Mouse (Mus musculus) hindbrain, embryonic 11.5 days (tissue): ENCODE data around the gene Jtb. TPM values are rescaled to one million over a fixed set of nuclear protein-coding genes. Genes with fewer than 3 reads are reported as not detected.

ENCODE experiments used
- ATAC-seq: fragments of 200-750 bp; cut with Nextera tagmentation; 2 replicates; pipeline ENCODE4 v1.8.0; 2017; ENCODE audit warnings: mild to moderate bottlenecking, moderate TSS enrichment, moderate library complexity; ENCODE audit not compliant: low FRiP score
- DNase-seq: peaks from one replicate; pipeline ENCODE4 v3.0.0-alpha.2; 2015; ENCODE audit warnings: low spot score
- H3K27ac ChIP-seq: fragments of 300-500 bp; sonication (generic); 2 replicates; pipeline ENCODE4 v1.5.1; 2014; ENCODE audit warnings: mild to moderate bottlenecking, low read depth, low read length
- H3K27me3 ChIP-seq: fragments of 300-500 bp; sonication (generic); 2 replicates; pipeline ENCODE4 v1.6.1; 2014; ENCODE audit warnings: mild to moderate bottlenecking, low read length, moderate library complexity, mixed read lengths; ENCODE audit not compliant: control insufficient read depth, insufficient read depth
- H3K36me3 ChIP-seq: fragments of 300-500 bp; sonication (generic); 2 replicates; pipeline ENCODE4 v1.6.1; 2014; ENCODE audit warnings: mild to moderate bottlenecking, low read length, moderate library complexity, mixed read lengths; ENCODE audit not compliant: control insufficient read depth, insufficient read depth
- H3K4me1 ChIP-seq: fragments of 300-500 bp; sonication (generic); replicated peaks from 2 replicates; pipeline ENCODE4 v1.6.1; 2014; ENCODE audit warnings: low read length, mixed read lengths; ENCODE audit not compliant: control insufficient read depth, insufficient read depth
- H3K4me2 ChIP-seq: fragments of 300-500 bp; sonication (generic); replicated peaks from 2 replicates; pipeline ENCODE4 v1.6.1; 2014; ENCODE audit warnings: mild to moderate bottlenecking, low read depth, low read length
- H3K4me3 ChIP-seq: fragments of 300-500 bp; sonication (generic); 2 replicates; pipeline ENCODE4 v1.5.1; 2014; ENCODE audit warnings: low read depth, low read length
- H3K9ac ChIP-seq: fragments of 300-500 bp; sonication (generic); 2 replicates; pipeline ENCODE4 v1.6.1; 2014; ENCODE audit warnings: low read depth, low read length
- H3K9me3 ChIP-seq: fragments of 300-500 bp; sonication (generic); 2 replicates; pipeline ENCODE4 v1.6.1; 2016; ENCODE audit warnings: low read length; ENCODE audit not compliant: control insufficient read depth
- WGBS: fragments of 180-500 bp; shearing (Covaris S2); extraction: QIAGEN DNeasy Blood & Tissue Kit; methylation state at CpG from one replicate; pipeline ENCODE4 v1.1.7; 2014; 5-methylcytosine and 5-hydroxymethylcytosine counted together
- polyA plus RNA-seq: library from polyadenylated mRNA; unstranded; fragments of >200 nt; fragmentation: Nextera tagmentation; extraction: Ambion mirVana; gene quantifications from 2 replicates; pipeline ENCODE4 v1.2.1, GENCODE M21; 2014

Gene Jtb
- polyA plus RNA-seq, 1 experiment from 2014 or later: 104 TPM

DNA sequence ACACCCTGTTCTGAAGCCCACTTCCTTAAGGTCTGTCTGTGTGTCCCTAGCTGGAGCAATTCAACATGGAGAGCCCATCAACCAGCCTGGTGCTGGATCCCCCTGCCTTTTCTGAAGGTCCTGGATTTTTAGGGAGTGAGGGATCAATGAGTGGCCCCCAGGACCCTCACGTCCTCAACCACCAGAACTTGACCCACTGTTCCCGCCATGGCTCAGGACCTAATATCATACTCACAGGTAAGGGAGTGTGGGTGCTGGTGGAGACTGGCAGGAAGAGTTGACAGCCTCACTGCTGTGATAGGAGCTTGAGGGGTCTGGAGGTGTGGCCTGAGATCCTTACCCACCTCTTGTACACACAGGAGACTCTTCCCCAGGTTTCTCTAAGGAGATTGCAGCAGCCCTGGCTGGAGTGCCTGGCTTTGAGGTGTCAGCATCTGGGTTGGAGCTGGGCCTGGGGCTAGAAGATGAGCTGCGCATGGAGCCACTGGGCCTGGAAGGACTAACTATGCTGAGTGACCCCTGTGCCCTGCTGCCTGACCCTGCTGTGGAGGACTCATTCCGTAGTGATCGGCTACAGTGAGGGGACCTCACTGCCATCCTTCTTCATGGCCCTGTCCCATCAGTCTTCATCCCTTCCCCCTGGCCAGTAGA, 31.8 kb downstream of the Jtb start:
- no peak for DNase-seq
- no peak overlapping the region for H3K9ac ChIP-seq
- no peak overlapping the region for H3K4me3 ChIP-seq
- no peak overlapping the region for H3K4me2 ChIP-seq
- H3K4me1 ChIP-seq: 0 out of 2 replicates have a peak, but pooled peaks cover 3% of the 10 kb centered on the region
- peaks cover 10% of the 10 kb centered on the region; the same call in 1 of the 2 replicates for H3K36me3 ChIP-seq
- WGBS: 92% methylated on average over 5 of the region's 5 CpGs
- ATAC-seq: no peak
- no peaks in the 10 kb centered on the region for H3K27me3 ChIP-seq
- no peak overlapping the region for H3K27ac ChIP-seq
- no peaks in the 10 kb centered on the region for H3K9me3 ChIP-seq

DNA sequence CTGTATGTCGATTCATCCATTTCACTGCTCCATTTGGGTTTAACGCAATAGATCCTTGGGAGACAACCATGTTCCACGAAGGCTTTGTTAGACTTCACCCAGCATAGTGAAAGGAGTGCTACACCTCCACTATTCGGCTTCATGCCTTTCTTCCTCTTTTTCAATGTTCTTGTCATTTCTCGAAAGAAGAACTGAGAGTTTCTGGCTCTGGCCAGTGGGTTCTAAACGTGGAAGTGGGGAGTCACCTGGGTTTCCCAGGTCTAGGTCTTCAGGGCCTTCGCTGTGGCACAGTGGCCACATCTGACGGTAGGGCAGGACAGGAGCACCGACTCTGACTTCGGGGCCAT, 33.3 kb downstream of the Jtb start:
- DNase-seq: no peak
- Histone ChIP-seq H3K4me1 (0 out of 2 replicates have a peak, but pooled peaks cover 3% of the 10 kb centered on the region), H3K9me3 (no peaks in the 10 kb centered on the region), H3K36me3 (peaks cover 6% of the 10 kb centered on the region; the same call in 1 of the 2 replicates), H3K4me2 (peak overlapping the region; percentile 83), H3K4me3 (peak overlapping the region; percentile 91), H3K27ac (peak overlapping the region; percentile 93; the same call in 1 of the 2 replicates), H3K27me3 (no peaks in the 10 kb centered on the region), H3K9ac (no peak overlapping the region)
- ATAC-seq: no peak
- 36% methylated on average over 10 of the region's 10 CpGs for WGBS

DNA sequence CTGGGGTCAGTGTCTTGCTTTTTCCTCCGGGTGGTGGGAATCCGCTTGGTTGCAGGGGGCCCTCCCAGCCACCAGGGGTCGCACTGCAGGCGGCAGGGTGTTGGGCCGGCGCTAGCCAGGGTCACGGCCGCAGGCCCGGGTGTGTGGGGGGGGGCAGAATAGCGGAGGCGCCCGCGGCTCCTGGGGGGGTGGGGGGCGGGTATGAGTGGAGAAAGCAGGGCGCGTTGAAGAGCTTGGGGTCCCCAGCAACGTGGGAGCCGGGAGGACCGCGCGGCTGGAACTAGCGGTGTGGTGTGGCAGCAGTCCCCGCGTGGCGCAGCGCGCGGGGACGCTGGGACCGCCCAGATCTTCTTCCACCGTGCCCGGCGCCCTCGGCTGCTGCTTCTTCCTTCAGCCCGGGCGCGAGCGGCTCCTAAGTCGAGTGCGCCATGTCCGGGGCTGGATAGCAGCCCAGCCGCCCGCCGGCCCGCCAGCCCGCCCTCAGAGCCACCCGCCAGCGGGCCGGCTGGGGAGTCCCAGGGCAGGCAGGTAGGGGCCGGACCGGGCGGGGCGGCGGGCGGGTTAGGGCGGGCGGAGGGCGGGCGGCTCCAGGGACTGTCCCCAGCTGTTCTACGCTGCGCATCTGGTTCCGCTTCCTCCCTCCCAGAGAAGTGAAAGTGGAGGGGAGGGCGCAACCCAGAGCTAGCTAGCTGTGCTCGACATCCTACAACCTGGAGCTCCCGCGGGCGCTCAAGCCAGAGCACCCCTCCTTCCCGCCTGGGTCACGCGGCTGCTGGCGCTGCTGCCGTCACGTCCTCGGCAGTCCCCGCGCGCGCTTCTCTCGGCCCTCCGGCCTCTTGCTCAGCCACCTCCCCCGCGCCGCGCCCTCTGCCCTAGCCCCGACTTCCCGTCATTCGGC, 33.9 kb downstream of the Jtb start, which contains the start of gene Dennd4b:
Gene Dennd4b (plus strand): TSS at position 152 of the 898 bp plus-strand sequence.
- H3K27me3 ChIP-seq: no peaks in the 10 kb centered on the region
- H3K4me2 ChIP-seq: peak within 1 kb of the TSS; percentile 83
- H3K4me3 ChIP-seq: peak within 1 kb of the TSS; percentile 91
- 0 out of 2 replicates have a peak, but pooled peaks cover 3% of the 10 kb centered on the region for H3K4me1 ChIP-seq
- ATAC-seq (peak; percentile 89), DNase-seq (peak; percentile 92)
- under 1% methylated on average over 50 of the region's 87 CpGs for WGBS
- H3K9me3 ChIP-seq: no peaks in the 10 kb centered on the region
- H3K9ac ChIP-seq: peak within 1 kb of the TSS; percentile 94
- H3K36me3 ChIP-seq: 0 out of 2 replicates have a peak, but pooled peaks cover 2% of the 10 kb centered on the region
- H3K27ac ChIP-seq: peak within 1 kb of the TSS; percentile 93

DNA sequence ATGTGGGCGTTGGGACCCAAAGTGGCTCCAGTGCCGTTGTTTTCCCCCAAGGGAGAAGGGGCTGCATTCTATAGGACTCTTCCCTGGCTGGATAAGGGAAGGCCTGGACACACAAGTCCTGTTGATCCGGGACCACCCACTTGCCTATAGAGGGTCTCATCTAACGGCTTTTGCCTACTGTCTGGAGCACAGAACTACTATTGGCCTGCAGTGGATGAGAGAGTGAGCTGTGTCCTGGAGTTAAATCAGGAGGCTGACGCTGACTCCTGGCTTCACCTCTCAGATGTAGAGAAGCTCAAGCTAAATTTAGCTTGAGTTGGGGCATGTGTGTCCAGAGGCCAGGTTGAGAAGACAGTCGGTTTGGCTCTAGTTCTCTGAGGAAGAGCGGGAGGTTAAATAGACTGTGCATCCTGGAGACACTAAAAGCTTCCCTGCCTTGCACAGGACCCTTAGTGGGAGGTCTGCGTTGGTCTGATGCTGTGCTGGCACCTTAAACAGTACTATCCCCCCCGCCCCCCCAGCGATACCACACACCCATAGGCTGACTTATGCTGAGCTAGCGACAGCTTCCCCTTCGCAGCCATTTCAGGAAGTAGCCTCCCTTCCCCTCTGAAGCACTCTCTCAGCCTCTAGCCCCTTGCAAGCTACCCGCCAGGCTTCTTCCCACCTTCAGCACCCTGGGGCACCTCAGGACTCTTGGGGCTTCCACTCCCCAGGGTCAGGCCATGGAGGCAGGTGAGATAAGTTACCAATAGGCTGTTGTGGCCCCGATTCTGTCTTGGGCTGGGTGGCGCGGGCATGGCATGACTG, 34.7 kb downstream of the Jtb start:
- H3K9ac ChIP-seq: peak overlapping the region; percentile 94
- H3K4me1 ChIP-seq: 0 out of 2 replicates have a peak, but pooled peaks cover 3% of the 10 kb centered on the region
- ATAC-seq: peak; percentile 53; the same call in 1 of the 2 replicates
- DNase-seq: peak; percentile 4
- peak overlapping the region; percentile 83 for H3K4me2 ChIP-seq
- no peaks in the 10 kb centered on the region for H3K27me3 ChIP-seq
- no peaks in the 10 kb centered on the region for H3K9me3 ChIP-seq
- 23% methylated on average over 16 of the region's 16 CpGs for WGBS
- peak overlapping the region; percentile 93 for H3K27ac ChIP-seq
- H3K4me3 ChIP-seq: peak overlapping the region; percentile 91
- H3K36me3 ChIP-seq: no peaks in the 10 kb centered on the region

DNA sequence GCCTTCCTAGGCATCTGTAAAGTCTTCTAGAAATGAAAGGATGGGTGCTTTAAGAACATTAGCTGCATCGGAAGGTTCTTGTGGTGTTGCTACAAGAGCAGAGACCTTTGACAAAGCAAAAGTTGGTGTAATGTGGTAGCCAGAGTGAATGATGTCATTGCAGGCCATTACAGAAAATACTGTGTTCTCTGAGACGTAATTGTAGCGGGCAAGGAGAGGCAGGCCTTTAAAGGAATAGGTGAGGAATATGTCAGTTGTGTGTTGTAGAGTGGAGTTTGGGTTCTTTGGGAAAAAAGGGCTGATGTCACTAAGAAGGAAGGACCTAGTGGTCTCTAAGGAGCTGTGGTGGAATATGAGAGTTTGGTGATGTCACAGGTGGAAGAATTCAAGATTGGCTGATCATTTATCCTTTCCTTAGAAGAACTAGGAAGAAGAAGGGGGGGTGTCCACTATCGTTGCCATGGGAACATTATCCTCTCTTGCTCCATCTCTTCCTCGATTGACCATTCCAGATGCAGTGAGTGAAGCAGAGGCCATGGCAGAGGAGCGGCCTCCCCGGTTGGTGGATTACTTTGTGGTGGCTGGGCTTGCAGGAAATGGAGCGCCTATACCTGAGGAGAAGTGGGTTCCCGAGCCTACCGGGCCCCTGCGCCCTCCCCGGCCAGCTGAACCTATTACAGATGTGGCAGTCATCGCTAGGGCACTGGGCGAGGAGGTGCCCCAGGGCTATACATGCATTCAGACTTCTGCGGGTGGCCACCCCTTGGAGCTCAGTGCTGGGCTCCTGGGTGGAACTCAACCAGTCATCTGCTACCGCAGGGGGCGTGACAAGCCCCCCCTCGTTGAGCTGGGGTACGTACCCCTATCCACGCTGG, 35.7 kb downstream of the Jtb start:
- ATAC-seq (no peak), DNase-seq (no peak)
- no peaks in the 10 kb centered on the region for H3K9me3 ChIP-seq
- no peaks in the 10 kb centered on the region for H3K36me3 ChIP-seq
- H3K4me3 ChIP-seq: no peak overlapping the region
- 0 out of 2 replicates have a peak, but pooled peaks cover 3% of the 10 kb centered on the region for H3K4me1 ChIP-seq
- H3K27me3 ChIP-seq: no peaks in the 10 kb centered on the region
- 93% methylated on average over 20 of the region's 20 CpGs for WGBS
- H3K4me2 ChIP-seq: no peak overlapping the region
- no peak overlapping the region for H3K27ac ChIP-seq
- no peak overlapping the region for H3K9ac ChIP-seq

DNA sequence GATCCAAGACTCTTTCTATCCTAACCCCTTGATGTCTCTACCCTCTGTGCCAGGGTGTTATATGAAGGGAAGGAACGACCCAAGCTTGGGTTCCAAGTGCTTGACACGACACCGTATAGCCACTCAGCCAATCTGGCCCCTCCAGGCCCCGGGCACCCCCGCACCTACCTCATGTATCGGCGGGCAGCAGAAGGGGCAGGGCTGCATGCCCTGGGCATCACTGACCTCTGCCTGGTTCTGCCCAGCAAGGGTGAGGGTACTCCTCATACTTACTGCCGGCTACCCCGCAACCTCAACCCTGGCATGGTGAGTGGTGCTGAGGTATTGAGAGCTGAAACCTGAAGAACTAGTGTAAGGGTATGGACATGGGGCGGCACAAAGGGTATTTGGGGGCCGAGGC, 36.8 kb downstream of the Jtb start:
- Histone ChIP-seq H3K4me1 (0 out of 2 replicates have a peak, but pooled peaks cover 3% of the 10 kb centered on the region), H3K27ac (no peak overlapping the region), H3K27me3 (no peaks in the 10 kb centered on the region), H3K9ac (no peak overlapping the region), H3K9me3 (no peaks in the 10 kb centered on the region), H3K36me3 (no peaks in the 10 kb centered on the region), H3K4me2 (no peak overlapping the region), H3K4me3 (no peak overlapping the region)
- DNase-seq (no peak), ATAC-seq (no peak)
- WGBS: 98% methylated on average over 11 of the region's 11 CpGs

DNA sequence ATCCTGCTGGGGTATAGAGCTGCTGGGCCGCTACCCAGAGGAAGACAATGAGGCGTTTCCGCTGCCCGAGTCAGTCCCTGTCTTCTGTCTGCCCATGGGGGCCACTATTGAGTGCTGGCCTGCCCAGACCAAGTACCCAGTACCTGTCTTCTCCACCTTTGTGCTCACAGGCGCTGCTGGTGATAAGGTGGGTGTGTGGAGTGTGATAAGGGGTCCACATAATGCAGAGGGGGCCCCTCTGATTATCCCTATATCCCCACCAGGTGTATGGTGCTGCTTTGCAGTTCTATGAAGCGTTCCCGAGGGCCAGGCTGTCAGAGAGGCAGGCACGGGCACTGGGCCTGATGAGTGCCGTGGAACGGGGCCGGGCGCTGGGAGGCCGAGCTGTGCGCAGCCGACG, 37.6 kb downstream of the Jtb start:
- DNase-seq: no peak
- WGBS: 91% methylated on average over 16 of the region's 16 CpGs
- Histone ChIP-seq H3K27ac (no peak overlapping the region), H3K4me1 (0 out of 2 replicates have a peak, but pooled peaks cover 3% of the 10 kb centered on the region), H3K4me2 (no peak overlapping the region), H3K36me3 (no peaks in the 10 kb centered on the region), H3K9ac (no peak overlapping the region), H3K27me3 (no peaks in the 10 kb centered on the region), H3K9me3 (no peaks in the 10 kb centered on the region), H3K4me3 (no peak overlapping the region)
- ATAC-seq: no peak
